Mouse (Mus musculus) CH12F3 (cell line): Measurements from ENCODE around the gene Zmiz1.

Experiments
- in situ Hi-C: fragments of 300-500 bp; cut with MboI; formaldehyde crosslinking; loops from 2 replicates; pipeline ENCODE4 v1.14.3; 2020; ENCODE audit warnings: low sequenced_read_pairs

Zmiz1 gene

DNA sequence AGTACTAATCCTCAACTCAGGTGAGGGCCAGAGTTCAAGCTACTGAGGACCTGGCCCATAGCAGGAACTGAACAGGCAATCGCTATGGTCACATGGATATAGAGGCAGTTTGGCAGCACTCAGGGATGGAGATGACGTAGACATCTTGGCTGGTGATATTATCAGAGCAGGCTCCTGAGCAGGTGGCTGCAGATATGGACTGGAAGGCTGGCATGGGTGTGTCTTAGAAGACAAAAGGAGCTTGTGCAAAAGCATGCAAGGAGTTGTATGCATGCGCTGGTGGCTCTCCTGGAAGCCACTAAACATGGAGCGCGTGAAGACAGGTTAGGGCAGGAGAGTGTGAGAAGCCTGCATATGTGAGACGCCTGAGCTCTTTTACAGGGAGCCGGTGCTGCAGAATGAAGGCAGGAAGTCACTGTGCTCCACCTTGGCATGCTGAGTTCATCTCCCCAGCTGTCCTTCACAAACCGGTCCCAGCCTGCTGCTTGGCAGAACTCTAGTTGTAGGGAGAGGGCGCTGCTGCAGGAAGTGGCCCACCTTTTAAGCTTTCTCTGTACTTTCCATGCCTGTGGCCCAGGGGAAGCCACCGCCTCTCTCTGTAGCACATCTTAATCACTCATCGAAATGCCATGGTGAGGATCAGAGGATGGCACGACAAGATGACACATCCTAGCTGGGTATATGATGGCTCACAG lies 4.8 kb upstream of the Zmiz1 start:
- in situ Hi-C loops, result loop anchor here (25.0 kb wide), 1 partner anchor 342 kb away; no protein-coding TSS in a partner anchor

DNA sequence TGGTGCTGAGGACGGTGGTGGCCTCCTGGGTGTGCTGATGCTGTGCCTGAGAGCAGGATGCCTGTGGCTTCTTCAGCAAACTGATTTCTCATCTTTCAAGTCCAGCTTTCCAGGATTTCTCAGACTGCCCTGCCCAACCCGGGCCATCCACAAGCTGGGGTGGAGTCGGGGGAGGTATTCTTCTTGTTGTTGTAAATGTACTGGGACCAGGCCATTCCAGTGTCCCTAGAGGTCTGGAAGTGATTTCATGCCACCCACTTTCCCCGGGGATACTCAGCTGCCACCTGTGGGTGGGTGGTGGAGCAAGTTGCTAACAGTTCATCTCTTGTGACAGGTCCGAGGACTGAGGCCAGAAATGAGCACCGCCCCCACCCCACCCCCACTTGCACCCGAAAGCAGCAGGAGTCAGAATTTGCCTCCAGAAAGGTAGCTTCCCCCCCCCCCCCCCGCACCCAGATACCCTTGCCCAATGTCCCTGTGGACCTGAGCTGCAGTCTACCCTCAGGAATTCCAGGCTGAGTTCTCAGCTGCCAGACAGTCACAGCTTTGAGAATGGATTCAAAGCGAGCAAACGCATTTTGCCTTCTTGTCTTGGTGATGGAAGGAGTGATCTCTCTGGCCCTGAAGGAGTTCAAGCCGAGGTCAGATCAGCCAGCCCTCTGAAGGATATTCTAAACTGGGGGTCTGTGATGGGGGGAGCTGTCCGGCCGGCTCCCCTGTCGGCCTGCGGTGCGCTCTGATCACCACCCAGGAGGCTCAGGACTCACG lies 2.1 kb upstream of the Zmiz1 start:
- in situ Hi-C loops, result loop anchor here (25.0 kb wide), 1 partner anchor 345 kb away; no protein-coding TSS in a partner anchor

DNA sequence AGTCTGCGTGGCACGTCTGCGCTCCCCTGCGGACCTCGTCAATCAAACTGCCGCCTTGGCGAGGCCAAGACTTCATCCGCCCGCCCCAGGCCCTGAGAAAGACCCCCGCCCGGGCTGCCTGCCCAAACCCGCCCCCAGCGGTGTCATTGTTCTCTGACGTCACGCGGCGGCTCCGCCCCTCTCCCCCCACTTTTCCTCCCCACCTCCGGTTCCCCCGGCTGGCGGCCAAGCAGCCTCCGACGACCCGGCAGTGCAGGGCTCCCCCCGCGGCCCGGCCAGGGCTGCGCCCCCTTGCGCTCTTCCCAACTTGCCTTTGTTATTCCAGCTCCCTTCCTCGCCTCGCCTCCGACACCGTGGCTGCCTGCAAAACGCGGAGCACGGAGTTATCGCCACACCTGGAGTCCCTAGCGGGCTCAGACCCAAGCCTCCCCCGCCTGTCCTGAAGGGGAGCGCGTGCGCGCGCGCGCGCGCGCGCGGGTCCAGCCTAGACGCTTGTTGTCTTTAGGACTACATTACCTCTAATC lies 1.5 kb upstream of the Zmiz1 start:
- in situ Hi-C loops, result loop anchor here (25.0 kb wide), 1 partner anchor 345 kb away; no protein-coding TSS in a partner anchor

DNA sequence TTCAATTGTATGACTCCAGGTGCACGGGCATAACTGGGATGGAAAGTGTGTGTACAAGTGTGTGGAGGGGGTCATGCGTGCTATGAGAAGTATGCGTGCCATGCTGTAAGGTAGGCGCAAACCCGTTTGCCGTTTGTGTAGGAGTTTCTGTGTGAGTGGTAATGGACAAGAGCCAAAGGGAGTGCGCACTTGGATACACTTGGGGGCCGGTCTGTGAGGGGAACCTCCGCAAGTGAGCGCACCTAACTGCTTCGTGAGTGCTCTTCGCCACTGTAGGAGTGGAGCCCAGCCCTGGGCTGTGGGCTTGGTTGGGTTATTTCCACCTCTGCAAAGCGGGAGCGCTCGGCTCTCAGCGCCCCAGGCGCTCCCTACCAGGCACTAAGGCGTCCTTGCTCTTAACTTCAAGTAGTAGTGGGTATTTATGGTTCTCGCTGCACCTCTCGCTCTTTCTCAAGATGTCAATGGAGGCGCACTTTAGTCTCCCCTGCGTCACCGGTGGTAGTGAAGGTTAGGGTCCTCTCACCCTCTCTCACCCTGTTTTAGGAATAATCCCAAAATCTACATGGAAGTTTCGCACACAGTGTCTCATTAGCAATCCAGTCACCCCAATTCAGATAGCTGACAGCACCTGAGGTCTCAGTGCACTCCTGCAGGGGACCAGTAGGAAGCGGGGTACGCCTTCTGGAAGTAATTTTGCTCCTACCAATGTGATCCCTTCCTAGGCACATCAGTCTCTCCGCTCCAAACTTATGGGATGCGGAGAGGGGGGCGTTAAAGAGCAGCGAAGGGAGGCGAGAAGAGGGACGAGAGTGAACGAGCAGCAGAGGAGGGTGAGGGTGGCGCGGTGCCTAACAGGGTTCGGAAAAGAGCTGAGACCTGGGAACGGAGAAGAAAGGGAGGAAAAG lies 622 bp upstream of the Zmiz1 start:
- in situ Hi-C loops, result loop anchor here (25.0 kb wide), 1 partner anchor 346 kb away; no protein-coding TSS in a partner anchor

DNA sequence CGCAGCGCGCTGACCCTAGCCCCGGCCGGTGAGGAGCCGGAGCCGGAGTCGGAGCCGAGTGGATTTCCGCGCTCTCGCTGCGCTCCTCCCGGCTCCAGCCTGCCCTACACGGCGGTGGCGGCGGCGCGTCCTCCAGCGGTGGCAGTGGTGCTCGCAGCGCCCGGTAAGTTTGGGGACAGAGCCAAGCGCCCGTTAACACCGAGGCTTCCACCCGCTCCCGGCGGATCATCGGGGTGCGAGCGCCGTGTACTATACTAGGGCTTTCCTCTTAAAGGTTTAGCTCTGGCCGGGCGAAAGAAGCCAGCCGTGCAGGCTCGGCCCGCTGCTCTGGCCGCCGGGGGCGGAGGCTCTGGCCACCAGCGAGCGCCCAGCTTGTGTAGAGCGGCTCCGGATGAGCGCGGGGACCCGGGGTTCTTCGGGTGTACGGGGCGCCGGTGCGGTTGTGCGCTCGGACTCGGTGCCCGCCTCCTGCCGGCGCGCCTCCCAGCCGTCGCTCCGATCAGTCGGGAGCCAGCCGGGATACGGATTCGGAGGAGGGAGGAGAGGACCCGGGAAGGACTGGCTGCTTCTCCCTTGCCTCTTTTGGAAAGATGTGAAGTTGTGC lies 511 bp downstream of the Zmiz1 start:
- in situ Hi-C loops, result loop anchor here (25.0 kb wide), 1 partner anchor 347 kb away; no protein-coding TSS in a partner anchor

DNA sequence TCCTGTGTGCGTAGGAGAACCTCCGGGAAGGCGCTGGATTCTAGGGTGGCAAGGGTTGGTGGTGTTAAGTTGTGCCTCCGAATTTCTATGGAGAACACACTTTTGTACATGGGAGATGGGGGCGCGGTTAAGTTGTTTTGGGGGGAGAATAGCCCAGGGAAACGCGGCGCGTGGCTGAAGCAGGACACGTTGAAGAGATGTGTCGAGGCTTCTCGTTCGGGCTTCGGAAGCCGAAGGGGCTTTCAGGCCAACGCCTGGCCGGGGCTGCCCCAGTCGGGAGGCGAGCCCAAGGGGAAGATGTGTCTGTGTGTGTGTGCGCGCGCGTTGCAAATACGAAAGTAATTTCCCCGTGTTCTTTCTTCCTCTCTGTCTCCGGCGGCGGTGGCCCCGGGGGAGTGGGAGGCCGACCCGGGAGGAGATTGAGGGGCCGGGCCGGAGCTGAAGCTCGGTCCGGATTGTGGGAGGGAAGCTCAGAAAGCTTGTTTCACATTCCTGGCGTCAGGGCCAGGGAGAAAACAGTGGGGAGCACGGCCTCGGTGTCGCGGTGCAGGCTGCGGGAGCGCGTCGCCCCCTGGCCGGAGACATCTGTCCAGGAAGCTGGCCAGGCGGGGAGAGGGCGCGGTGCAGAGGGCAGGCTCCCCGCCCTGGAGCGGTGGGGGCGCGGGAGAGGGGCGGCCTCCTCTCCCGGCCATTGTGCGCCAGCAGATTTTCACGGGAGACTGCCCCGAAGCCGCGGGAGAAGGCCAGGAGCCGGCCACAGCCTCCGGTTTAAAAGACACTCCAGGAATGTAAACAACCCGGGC lies 1.2 kb downstream of the Zmiz1 start:
- in situ Hi-C loops, result loop anchor here (25.0 kb wide), 1 partner anchor 348 kb away; no protein-coding TSS in a partner anchor

DNA sequence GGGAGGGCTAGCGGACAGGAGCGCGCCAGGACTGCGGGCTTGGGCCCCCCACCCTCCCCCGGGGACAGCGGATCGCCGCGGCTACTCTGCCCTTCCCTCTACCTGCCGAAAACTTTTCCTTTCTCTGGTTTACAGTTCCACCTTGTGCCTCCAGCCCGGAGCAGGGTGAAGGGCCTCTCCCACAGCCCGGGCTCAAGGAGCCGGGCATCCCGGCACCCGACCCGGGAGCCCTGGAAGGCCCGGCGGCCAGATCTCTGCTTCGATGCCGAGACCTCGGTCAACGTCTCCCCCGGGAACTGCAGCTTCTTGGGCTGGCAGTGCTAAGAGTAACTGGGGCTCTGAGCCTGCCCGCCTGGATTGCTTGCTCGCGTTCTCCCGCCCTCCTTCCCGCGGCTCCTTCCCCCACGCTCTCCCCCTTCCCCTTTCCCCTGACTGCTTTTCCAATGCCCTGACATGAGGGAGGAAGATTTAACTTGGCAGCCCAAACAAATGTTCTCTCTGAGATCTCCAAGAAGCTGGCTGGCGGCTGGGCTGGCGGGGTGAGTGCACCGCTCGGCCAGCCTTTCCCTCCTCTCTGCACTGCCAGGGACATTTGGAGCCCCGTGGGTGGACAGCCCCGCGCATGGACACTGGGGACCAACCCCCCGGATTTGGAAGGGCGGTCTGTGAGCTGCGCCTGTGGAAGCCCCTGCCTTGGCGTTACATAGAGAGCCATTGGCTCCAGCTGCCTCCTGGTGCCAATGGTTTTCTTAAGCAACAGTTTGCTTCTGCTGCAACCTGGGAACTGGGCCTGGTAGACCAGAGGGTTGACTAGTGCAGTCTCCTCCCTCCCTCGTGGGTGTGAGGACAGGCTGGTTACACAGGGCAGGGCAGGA lies 2.1 kb downstream of the Zmiz1 start:
- in situ Hi-C loops, result loop anchor here (25.0 kb wide), 1 partner anchor 349 kb away; no protein-coding TSS in a partner anchor

DNA sequence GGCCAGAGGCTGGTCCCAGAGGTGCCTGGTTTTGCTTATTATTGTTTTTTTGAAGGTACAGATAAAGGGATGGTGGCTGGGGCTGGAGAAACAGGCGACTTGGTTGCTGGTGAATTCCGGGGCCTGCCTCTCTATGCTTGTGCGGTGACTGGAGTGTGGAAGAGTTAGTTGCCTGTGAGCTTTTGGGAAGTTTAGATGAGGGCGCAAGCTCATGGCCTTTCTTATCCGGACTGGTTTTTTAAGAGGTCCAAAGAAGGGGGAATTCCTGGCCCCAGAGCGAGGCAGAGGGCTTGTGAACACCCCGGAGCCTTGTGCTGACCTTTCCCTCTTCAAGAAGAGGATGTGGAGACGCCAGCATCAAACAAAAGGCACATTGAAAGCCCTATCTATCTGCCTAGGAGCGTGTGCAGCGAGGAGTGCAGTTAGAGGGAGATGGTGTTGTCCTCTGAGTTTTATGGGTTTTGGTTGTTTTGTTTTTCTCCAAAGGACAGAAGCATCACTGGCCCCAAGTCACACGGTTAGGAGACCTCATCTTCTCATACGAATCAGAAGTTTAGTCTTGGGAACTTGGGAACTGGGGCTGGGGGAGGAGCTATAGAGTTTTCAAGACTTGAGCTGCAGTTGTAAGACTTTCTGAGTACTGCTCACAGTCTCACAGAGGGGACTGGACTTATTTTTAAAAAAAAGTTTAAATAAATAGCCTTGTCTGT lies 2.8 kb downstream of the Zmiz1 start:
- in situ Hi-C loops, result loop anchor here (25.0 kb wide), 1 partner anchor 350 kb away; no protein-coding TSS in a partner anchor

DNA sequence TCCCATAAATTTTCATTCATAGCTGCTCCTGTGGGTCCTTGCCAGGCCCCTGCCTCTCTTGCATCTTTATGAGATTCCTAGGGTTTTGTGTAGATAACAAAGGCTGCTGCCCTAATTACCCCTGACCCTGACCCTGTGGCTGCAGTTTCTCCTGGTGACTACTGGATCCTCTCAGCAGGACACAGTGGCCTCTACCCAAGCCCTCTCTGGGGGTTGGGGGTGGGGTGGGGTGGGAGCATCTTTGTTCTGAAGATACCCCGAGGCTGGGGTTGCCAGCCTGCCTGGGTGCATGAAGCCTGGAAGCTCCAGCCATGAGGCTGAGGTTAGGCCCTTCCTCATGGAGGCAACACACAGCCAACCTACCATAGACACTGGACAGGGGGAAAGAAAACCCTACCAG lies 4.0 kb downstream of the Zmiz1 start:
- in situ Hi-C loops, result loop anchor here (25.0 kb wide), 1 partner anchor 351 kb away; no protein-coding TSS in a partner anchor

DNA sequence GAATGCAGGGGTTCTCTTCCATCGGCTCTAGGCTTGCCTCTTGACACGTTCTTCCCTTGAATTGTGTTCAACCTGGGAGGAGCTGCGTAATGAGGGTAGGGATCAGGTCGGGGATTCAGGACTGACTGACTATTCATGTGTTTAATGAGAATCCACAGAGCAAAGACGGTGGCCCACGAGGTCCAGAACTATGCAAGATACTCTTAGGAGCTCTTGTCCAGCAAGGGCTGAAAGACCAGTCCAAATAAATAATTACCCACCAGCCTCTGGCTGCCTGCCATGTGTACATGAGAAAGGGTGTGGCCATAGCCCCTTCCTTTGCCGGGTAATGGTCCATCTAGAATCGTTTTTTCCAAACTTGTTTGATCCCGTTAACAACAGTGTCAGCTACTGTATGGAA lies 4.9 kb downstream of the Zmiz1 start:
- in situ Hi-C loops, result loop anchor here (25.0 kb wide), 1 partner anchor 352 kb away; no protein-coding TSS in a partner anchor

DNA sequence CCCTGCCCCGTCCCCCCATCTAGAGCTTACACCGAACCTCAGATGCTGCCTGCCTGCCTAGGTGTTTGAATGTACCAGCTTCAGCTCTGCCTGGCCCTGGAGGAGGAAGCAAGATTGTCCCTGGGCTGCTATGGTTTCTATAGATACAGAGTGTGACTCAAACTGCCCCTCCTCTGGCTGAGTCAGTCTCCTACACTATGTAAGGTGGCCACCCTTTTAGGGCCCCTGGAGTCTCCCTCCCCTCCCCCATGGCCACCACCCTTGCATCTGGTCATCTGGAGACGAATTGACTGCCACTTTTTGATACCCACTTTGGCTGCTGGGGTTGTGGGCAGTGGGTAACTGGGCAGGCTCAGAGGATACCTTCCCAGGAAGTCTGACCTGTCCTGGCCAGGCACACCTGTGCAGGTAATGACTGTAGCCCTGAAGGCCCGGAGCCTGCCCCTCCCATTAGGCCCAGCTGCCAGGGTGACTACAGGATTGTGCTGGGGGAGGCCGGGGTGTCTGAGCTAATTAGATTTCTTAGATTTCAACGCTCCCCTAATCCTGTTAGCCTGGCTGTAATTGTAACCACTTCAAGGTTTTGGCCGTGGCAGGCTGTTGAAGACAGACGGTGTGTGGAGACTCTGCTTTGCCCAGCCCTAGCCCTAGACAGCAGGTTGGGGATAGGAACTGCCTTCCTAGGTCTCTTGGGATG lies 5.8 kb downstream of the Zmiz1 start:
- in situ Hi-C loops, result loop anchor here (25.0 kb wide), 1 partner anchor 352 kb away; no protein-coding TSS in a partner anchor

DNA sequence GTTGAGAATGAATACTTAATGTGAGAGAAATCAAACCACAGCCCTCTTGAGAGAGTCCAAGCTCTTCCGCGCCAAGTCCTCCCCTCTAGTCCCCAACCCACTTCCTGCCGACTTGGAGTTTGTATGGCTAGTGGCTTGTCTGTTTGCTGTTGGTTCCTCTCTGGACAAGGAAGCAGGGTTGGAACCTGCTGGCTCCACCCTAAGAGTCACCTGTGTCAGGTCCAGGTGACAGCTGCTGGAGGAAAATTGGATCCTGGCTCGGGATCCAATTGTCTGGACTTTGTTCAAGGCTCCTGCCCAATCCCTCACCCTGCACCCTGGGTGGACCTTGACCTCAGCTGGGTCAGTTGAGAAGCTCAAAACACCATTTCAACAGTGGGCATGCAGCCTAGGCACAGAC lies 7.4 kb downstream of the Zmiz1 start:
- in situ Hi-C loops, result loop anchor here (25.0 kb wide), 1 partner anchor 354 kb away; no protein-coding TSS in a partner anchor

DNA sequence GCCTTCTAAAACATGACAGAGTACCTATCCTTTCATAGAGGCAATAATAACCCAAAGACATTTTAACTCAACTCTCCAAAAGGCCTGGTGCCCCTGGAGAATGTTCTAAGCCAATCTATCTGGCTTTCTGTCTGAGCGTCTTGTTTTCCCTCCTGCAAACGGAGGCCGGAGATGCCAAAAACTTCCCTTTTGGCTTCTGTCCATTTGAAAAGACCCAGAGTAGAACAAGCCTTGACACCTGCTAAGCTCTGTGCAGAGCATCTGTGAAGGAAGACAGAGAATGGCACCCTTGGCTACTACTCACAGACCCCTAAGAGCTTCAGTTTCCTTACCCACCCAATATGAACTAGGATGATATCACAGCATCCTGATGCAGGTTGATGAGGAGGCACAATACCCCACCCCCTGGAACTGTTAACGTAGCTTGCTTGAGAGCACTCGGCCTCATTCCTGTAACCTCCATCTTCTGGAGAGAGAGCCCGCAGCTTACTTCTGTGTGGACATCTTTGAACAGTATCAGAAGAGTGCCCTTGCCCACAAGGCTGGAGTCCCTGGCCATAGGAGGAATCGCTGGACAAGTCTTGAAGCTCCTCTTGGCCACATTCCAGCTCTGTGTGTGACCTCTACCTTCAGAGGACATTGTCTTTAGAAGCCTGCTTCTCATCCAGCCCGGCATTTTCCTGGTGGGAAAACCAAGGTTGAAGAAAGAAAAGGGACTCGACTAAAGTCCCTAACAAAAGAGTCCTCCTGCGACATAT lies 9.1 kb downstream of the Zmiz1 start:
- in situ Hi-C loops, result loop anchor here (25.0 kb wide), 1 partner anchor 356 kb away; no protein-coding TSS in a partner anchor

DNA sequence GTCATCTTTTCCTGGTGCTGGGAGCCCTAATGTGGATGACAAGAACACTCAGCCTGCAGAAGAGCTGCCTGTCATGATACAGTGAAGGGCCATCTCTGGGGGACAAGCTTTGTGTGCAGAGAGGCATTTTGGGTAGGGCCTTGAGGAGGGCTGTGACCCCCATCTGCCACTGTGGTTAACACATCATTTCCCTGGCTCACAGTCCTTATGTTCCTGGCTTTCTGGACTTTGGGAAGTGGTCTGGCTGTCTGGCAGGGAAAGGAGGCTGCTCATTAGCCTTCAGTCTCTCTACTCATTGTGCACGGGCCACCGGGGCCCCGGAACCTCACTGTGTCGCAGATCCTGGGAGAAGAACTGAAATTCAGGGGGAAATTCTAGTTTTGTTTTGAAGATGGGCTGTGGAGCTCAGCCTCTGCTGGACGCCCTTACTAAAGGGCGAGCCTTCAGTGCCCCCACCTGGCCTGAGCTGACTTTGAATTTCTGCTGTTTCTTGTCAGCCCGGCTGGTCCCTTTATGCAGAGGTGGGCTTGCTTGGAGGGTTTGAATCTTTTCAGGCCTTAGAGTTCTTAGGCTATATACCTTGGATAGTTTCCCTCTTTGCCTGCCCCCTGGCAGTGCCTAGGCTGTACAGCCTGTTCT lies 10.0 kb downstream of the Zmiz1 start:
- in situ Hi-C loops, result loop anchor here (25.0 kb wide), 1 partner anchor 357 kb away; no protein-coding TSS in a partner anchor

DNA sequence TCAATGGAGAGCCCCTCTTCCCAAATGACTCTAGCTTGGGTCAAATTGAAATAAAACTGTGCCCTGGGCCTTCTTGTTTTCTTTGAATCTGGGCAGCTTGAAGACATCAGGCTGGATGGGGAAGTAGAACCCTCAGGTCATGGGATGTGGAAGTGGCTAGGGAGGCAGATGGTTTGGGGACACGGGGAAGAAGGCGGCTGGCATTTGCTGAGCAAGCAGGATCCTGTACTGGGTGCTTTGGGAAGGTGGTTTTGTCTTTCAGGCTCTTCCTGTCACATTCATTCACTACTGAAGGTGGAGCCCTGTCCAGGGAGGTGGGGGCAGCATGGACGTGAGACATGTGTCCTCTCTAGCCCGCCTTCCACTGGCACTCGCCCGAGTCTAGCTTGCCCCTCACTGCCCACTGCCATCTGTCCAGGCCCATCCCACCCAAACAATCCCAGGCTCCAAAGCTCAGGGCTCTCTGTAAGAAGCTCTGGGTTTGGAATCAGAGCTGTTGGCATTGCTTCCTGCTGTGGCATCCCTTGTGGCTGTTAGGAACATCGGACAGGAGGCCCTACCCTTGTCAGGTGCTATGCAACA lies 11.3 kb downstream of the Zmiz1 start:
- in situ Hi-C loops, result loop anchor here (25.0 kb wide), 1 partner anchor 358 kb away; no protein-coding TSS in a partner anchor
